Mouse (Mus musculus): Measurements from ENCODE around the gene Ahcyl2. TPM values are rescaled to one million over a fixed set of nuclear protein-coding genes. Genes with fewer than 3 reads are reported as not detected.

The Ahcyl2 gene
- polyA plus RNA-seq, 1 experiment from 2014 or later: 14.5 TPM

DNA sequence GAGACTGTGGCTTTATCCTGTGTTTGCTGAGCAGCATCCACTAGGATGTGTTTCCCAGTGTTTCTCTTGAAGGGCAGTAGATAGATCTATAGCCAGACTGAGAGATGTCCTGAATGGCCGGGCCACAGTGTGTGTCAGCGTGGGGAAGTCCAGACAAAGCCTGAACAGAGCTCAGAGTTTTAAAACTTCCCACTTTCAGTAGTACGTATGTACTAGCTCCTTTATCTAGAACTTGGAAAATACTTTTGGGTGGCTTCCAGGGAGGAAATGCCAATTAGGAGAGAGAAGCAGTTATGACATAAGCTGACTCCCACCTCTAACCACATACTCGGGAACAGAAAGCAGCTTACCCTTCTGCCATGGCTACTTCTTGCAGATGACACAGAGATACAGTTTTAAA is 172.6 kb downstream of the Ahcyl2 start:
- H3K4me1 ChIP-seq (replicated peaks): peaks cover 14% of the 10 kb centered on the region
- peak overlapping the region; percentile 9; the same call in 1 of the 2 replicates for H3K27ac ChIP-seq (ENCODE audit: poor library complexity, severe bottlenecking)
- H3K36me3 ChIP-seq: peaks cover 74% of the 10 kb centered on the region
- H3K9ac ChIP-seq: no peak overlapping the region
- no peak overlapping the region for H3K4me3 ChIP-seq
- no peaks in the 10 kb centered on the region for H3K27me3 ChIP-seq (replicated peaks)
- no peak overlapping the region for H3K4me2 ChIP-seq
- H3K9me3 ChIP-seq (replicated peaks): no peaks in the 10 kb centered on the region
- peak; percentile 53; the same call in 1 of the 2 replicates for ATAC-seq (ENCODE audit: insufficient number of reproducible peaks, low FRiP score)
- 39% methylated on average over 4 of the region's 4 CpGs for WGBS

DNA sequence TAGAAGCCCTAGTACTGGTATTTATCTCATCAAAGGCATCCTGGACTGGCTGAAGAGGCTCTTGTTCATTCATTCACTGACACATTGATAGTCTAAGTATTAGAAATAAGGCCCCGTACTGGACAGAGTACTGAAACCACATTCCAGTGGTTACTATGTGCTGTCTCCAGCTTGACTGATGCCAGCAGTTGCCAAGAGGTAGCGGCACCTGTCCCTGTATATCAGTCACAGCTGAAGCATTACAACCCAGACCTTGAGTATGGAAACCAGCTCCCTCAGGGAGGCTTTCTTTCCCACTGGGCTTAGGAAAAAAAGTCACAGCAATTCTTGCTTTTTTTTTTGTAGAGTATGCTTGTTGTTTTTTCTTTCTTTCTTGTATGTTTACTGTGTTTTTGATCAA is 173.2 kb downstream of the Ahcyl2 start:
- 0 out of 2 replicates have a peak overlapping the region, but pooled peaks have one; percentile 8 for H3K27ac ChIP-seq (ENCODE audit: poor library complexity, severe bottlenecking)
- ATAC-seq (ENCODE audit: insufficient number of reproducible peaks, low FRiP score): no peak
- WGBS: 56% methylated on average over 2 of the region's 2 CpGs
- H3K4me3 ChIP-seq: no peak overlapping the region
- no peak overlapping the region for H3K9ac ChIP-seq
- no peaks in the 10 kb centered on the region for H3K27me3 ChIP-seq (replicated peaks)
- no peak overlapping the region for H3K4me2 ChIP-seq
- H3K9me3 ChIP-seq (replicated peaks): no peaks in the 10 kb centered on the region
- H3K4me1 ChIP-seq (replicated peaks): peaks cover 14% of the 10 kb centered on the region
- H3K36me3 ChIP-seq: peaks cover 73% of the 10 kb centered on the region

DNA sequence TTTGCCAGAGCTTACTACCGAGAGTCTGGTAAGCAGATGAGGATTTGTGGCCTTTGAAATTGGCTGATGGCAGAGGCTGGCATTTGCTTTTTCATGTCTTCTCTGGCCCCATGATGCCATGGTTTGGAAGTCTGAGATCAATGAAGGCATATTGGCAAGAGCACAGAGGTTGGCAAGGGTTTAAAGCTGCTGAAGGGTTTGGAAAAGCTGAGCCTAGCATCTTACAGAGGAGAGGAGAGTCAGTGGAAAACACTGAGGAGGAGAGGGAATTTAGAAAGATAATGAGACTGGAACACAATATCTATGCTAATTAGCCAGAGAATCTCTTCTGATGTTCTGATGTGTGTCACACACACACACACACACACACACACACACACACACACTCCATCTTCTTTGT is 176.7 kb downstream of the Ahcyl2 start:
- Histone ChIP-seq H3K9ac (no peak overlapping the region), H3K9me3 (replicated peaks) (no peaks in the 10 kb centered on the region), H3K27ac (ENCODE audit: poor library complexity, severe bottlenecking) (no peak overlapping the region), H3K4me1 (replicated peaks) (peaks cover 14% of the 10 kb centered on the region), H3K36me3 (peaks cover 54% of the 10 kb centered on the region), H3K4me2 (no peak overlapping the region), H3K27me3 (replicated peaks) (no peaks in the 10 kb centered on the region), H3K4me3 (no peak overlapping the region)
- no peak for ATAC-seq (ENCODE audit: insufficient number of reproducible peaks, low FRiP score)
- WGBS: 60% methylated on average over 1 of the region's 1 CpGs

DNA sequence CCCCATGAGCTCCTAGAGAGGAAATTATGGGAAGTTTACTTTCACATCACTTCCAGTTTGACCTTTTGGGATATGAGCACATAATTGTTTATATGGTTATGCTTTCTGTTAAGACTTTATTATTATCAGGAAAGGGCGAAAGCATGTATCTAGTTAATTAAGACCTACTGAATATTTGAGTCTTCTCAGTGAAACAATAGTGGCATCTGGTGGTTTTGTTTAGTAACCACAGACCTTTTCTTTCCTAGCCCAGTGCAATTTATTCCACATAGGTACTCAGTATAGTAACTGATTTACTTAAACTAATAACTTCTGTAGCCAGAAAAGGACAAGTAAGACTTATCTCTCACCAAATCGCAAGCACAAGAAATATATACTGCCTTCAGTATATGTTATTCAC is 178.8 kb downstream of the Ahcyl2 start:
- ATAC-seq (ENCODE audit: insufficient number of reproducible peaks, low FRiP score): no peak
- Histone ChIP-seq H3K4me1 (replicated peaks) (no peaks in the 10 kb centered on the region), H3K27ac (ENCODE audit: poor library complexity, severe bottlenecking) (no peak overlapping the region), H3K9me3 (replicated peaks) (no peaks in the 10 kb centered on the region), H3K9ac (no peak overlapping the region), H3K4me3 (no peak overlapping the region), H3K4me2 (no peak overlapping the region), H3K27me3 (replicated peaks) (no peaks in the 10 kb centered on the region), H3K36me3 (peaks cover 41% of the 10 kb centered on the region)
- WGBS: 77% methylated on average over 2 of the region's 2 CpGs

DNA sequence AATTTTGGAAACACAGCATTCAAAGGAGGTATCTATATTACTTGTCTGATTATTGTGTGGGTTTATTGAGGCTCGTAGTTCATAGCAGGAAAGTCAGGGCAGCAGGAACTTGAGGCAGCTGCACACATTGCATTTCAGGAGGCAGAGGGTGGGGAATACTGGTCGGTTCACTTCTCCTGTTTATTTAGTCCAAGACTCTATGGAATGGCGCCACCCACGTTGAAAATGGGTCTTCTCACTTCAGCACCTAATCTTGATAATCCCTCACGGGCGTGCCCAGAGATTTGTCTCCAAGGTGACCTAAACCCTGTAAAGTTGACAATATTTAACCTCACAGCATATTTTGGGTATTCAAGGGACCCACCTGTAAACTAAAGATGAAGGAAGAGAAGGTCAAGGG is 180.0 kb downstream of the Ahcyl2 start:
- H3K9ac ChIP-seq: no peak overlapping the region
- H3K36me3 ChIP-seq: peaks cover 44% of the 10 kb centered on the region
- H3K4me3 ChIP-seq: no peak overlapping the region
- no peak overlapping the region for H3K4me2 ChIP-seq
- no peak for ATAC-seq (ENCODE audit: insufficient number of reproducible peaks, low FRiP score)
- no peaks in the 10 kb centered on the region for H3K4me1 ChIP-seq (replicated peaks)
- no peaks in the 10 kb centered on the region for H3K27me3 ChIP-seq (replicated peaks)
- WGBS: 68% methylated on average over 6 of the region's 6 CpGs
- no peak overlapping the region for H3K27ac ChIP-seq (ENCODE audit: poor library complexity, severe bottlenecking)
- no peaks in the 10 kb centered on the region for H3K9me3 ChIP-seq (replicated peaks)

DNA sequence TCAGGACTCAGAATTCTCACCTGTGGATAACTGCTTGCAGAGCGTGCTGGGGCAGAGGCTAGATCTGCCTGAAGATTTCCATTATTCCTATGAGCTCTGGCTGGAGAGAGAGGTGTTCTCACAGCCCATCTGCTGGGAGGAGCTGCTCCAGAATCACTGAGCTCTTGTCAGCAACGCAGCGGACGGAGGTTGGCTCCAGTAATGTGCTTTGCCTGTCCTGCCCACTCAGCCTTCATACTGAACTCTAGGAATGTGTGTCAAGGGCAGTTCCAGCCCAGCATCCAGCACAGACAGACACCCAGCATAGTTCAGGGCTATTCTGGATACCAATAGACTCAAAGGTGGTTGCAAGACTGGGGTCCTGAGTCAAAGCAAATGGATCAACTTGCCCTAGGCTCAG is 188.9 kb downstream of the Ahcyl2 start:
- Histone ChIP-seq H3K4me1 (replicated peaks) (no peaks in the 10 kb centered on the region), H3K4me2 (no peak overlapping the region), H3K4me3 (no peak overlapping the region), H3K27me3 (replicated peaks) (no peaks in the 10 kb centered on the region), H3K36me3 (peaks cover 28% of the 10 kb centered on the region), H3K9ac (no peak overlapping the region), H3K9me3 (replicated peaks) (no peaks in the 10 kb centered on the region), H3K27ac (ENCODE audit: poor library complexity, severe bottlenecking) (no peak overlapping the region)
- no peak for ATAC-seq (ENCODE audit: insufficient number of reproducible peaks, low FRiP score)
- 78% methylated on average over 4 of the region's 4 CpGs for WGBS

DNA sequence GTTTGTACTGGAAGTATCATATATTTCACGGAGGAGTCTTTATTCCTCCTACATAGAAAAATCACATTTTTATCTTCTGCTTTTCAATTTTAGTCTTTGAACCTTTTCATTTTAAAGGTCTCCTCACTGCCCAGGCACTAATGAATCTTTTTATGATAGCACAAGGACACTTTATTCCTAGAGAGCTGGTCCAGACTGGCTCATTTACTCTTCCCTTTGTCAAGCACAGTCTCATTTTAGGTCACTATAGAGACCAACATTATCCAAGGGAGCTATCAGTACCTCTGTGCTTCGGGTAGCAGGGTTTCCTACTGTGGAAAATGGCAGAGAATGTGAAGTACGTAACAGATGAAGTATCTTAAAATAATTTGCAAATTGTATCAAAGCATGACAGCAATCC is 190.9 kb downstream of the Ahcyl2 start:
- H3K4me2 ChIP-seq: no peak overlapping the region
- H3K27me3 ChIP-seq (replicated peaks): no peaks in the 10 kb centered on the region
- H3K9me3 ChIP-seq (replicated peaks): no peaks in the 10 kb centered on the region
- peaks cover 27% of the 10 kb centered on the region for H3K36me3 ChIP-seq
- no peak for ATAC-seq (ENCODE audit: insufficient number of reproducible peaks, low FRiP score)
- no peak overlapping the region for H3K27ac ChIP-seq (ENCODE audit: poor library complexity, severe bottlenecking)
- WGBS: 70% methylated on average over 3 of the region's 3 CpGs
- H3K9ac ChIP-seq: no peak overlapping the region
- no peaks in the 10 kb centered on the region for H3K4me1 ChIP-seq (replicated peaks)
- no peak overlapping the region for H3K4me3 ChIP-seq

DNA sequence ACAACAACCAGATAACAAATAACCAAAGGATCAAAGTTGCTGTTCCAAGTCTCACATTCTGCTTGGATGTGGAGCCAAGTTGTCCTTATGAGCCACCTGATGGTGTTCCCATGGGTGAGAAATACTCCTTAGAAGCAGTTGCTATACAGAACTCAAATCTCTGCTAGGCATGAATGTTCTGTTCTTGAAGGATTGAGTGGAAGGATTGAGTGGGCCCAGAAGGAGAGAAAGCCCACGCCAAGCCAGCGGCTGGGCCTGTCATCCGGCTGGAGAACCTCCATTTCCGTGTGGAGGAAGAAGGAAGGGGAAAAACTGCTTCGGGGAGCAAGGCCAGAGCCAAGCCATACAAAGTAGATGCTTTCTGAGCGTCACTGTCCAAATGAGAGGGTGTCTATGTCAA is 193.3 kb downstream of the Ahcyl2 start:
- Histone ChIP-seq H3K4me1 (replicated peaks) (no peaks in the 10 kb centered on the region), H3K27me3 (replicated peaks) (no peaks in the 10 kb centered on the region), H3K27ac (ENCODE audit: poor library complexity, severe bottlenecking) (no peak overlapping the region), H3K9ac (no peak overlapping the region), H3K4me2 (no peak overlapping the region), H3K36me3 (peaks cover 14% of the 10 kb centered on the region; the same call in 1 of the 2 replicates), H3K9me3 (replicated peaks) (no peaks in the 10 kb centered on the region), H3K4me3 (no peak overlapping the region)
- ATAC-seq (ENCODE audit: insufficient number of reproducible peaks, low FRiP score): no peak
- WGBS: 90% methylated on average over 6 of the region's 6 CpGs

Other genes with a start within 250 kb of the Ahcyl2 start
- 11.2 and 12.5 TPM in 2 replicates for gene Irf5, start 241.4 kb upstream of the Ahcyl2 start, polyA plus RNA-seq (2016; fragmentation: Nextera tagmentation; extraction: Ambion mirVana)
- 71.6 and 73.4 TPM in 2 replicates for gene Tnpo3, start 158.1 kb upstream of the Ahcyl2 start, polyA plus RNA-seq (2016; fragmentation: Nextera tagmentation; extraction: Ambion mirVana)
- 11.2 and 11.9 TPM in 2 replicates for gene Tspan33, start 73.8 kb upstream of the Ahcyl2 start, polyA plus RNA-seq (2016; fragmentation: Nextera tagmentation; extraction: Ambion mirVana)
- 26.4 and 27.1 TPM in 2 replicates for gene Smo, start 32.5 kb upstream of the Ahcyl2 start, polyA plus RNA-seq (2016; fragmentation: Nextera tagmentation; extraction: Ambion mirVana)
- 39.5 and 39.8 TPM in 2 replicates for gene Strip2, start 149.0 kb downstream of the Ahcyl2 start, polyA plus RNA-seq (2016; fragmentation: Nextera tagmentation; extraction: Ambion mirVana)

Measured in heart, embryonic 12.5 days (tissue).